Mouse (Mus musculus) kidney, embryonic 14.5 days (tissue): ENCODE measurements around the gene 1700010I14Rik. TPM values are rescaled to one million over a fixed set of nuclear protein-coding genes. Genes with fewer than 3 reads are reported as not detected.

Experiments used
- ATAC-seq: fragments of 200-750 bp; cut with Nextera tagmentation; 2 replicates; pipeline ENCODE4 v1.8.0; 2017; ENCODE audit warnings: moderate number of reproducible peaks, mild to moderate bottlenecking, moderate TSS enrichment, moderate library complexity; ENCODE audit not compliant: low FRiP score, low TSS enrichment
- H3K27ac ChIP-seq: fragments of 300-500 bp; sonication (generic); 2 replicates; pipeline ENCODE4 v1.5.1; 2014; ENCODE audit warnings: low read depth, mild to moderate bottlenecking, low read length, moderate library complexity, mixed read lengths
- H3K27me3 ChIP-seq: fragments of 300-500 bp; sonication (generic); 2 replicates; pipeline ENCODE4 v1.6.1; 2014; ENCODE audit warnings: mild to moderate bottlenecking, low read length; ENCODE audit not compliant: control insufficient read depth, insufficient read depth
- H3K36me3 ChIP-seq: fragments of 300-500 bp; sonication (generic); 2 replicates; pipeline ENCODE4 v1.6.1; 2014; ENCODE audit warnings: low read length, mixed read lengths; ENCODE audit not compliant: control insufficient read depth, insufficient read depth
- H3K4me1 ChIP-seq: fragments of 300-500 bp; sonication (generic); 2 replicates; pipeline ENCODE4 v1.6.1; 2014; ENCODE audit warnings: low read length, mixed read lengths; ENCODE audit not compliant: control insufficient read depth, insufficient read depth
- H3K4me2 ChIP-seq: fragments of 300-500 bp; sonication (generic); replicated peaks from 2 replicates; pipeline ENCODE4 v1.6.1; 2014; ENCODE audit warnings: low read depth, mild to moderate bottlenecking, low read length
- H3K4me3 ChIP-seq: fragments of 300-500 bp; sonication (generic); 2 replicates; pipeline ENCODE4 v1.5.1; 2014; ENCODE audit warnings: mild to moderate bottlenecking, low read length
- H3K9ac ChIP-seq: fragments of 300-500 bp; sonication (generic); 2 replicates; pipeline ENCODE4 v1.6.1; 2014; ENCODE audit warnings: low read depth, mild to moderate bottlenecking, low read length, moderate library complexity
- H3K9me3 ChIP-seq: fragments of 300-500 bp; sonication (generic); 2 replicates; pipeline ENCODE4 v1.6.1; 2016; ENCODE audit warnings: low read length; ENCODE audit not compliant: control insufficient read depth
- WGBS: fragments of 180-500 bp; shearing (Covaris S2); extraction: QIAGEN DNeasy Blood & Tissue Kit; methylation state at CpG from one replicate; pipeline ENCODE4 v1.1.7; 2014; 5-methylcytosine and 5-hydroxymethylcytosine counted together
- polyA plus RNA-seq: library from polyadenylated mRNA; unstranded; fragments of >200 nt; fragmentation: Nextera tagmentation; extraction: Ambion mirVana; gene quantifications from 2 replicates; pipeline ENCODE4 v1.2.1, GENCODE M21; 2014

Gene 1700010I14Rik
- 2.5 and 2.8 TPM in 2 replicates for polyA plus RNA-seq

GRCm38 (mm10) chr17:8988119-8988807 lies at the start of gene 1700010I14Rik:
Gene 1700010I14Rik, plus strand, starts transcription at chr17:8988333.
- WGBS: 5% methylated on average over 13 of the region's 13 CpGs
- H3K9ac ChIP-seq: no peak within 1 kb of the TSS
- no peaks in the 10 kb centered on the region for H3K27me3 ChIP-seq
- H3K27ac ChIP-seq: no peak within 1 kb of the TSS
- H3K4me2 ChIP-seq: peak within 1 kb of the TSS; percentile 44
- H3K4me1 ChIP-seq: no peaks in the 10 kb centered on the region
- H3K36me3 ChIP-seq: no peaks in the 10 kb centered on the region
- peak within 1 kb of the TSS; percentile 33 for H3K4me3 ChIP-seq
- no peaks in the 10 kb centered on the region for H3K9me3 ChIP-seq
- ATAC-seq: peak; percentile 51

GRCm38 (mm10) chr17:8951588-8951987 lies 36.5 kb upstream of the 1700010I14Rik start:
- WGBS: 81% methylated on average over 5 of the region's 5 CpGs
- no peaks in the 10 kb centered on the region; the same call in 1 of the 2 replicates for H3K9me3 ChIP-seq
- ATAC-seq: no peak

DNA sequence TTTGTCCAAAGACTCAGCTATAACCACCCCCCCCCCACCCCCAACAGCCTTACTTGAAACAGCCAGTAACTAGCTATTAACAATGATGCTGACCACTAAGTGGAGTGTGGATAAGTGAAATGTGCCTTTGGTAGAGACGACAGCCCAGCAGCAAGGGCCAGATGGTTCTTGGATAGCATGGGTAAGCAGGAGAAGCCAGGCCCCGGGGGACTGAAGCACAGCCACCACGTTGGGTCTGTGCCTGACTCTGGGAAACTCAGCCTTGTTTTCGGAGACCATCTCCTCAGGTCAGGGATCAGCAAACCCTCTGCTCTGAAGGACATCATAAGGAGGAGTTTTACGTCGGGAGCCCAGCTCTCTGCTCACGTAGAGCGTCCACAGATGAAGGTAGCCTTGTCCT lies 35.2 kb upstream of the 1700010I14Rik start:
- H3K27ac ChIP-seq: no peak overlapping the region
- 83% methylated on average over 8 of the region's 8 CpGs for WGBS
- no peaks in the 10 kb centered on the region for H3K4me1 ChIP-seq
- no peaks in the 10 kb centered on the region for H3K27me3 ChIP-seq
- no peak overlapping the region for H3K9ac ChIP-seq
- H3K9me3 ChIP-seq: no peaks in the 10 kb centered on the region; the same call in 1 of the 2 replicates
- no peak overlapping the region for H3K4me2 ChIP-seq
- no peaks in the 10 kb centered on the region for H3K36me3 ChIP-seq
- no peak overlapping the region for H3K4me3 ChIP-seq
- no peak for ATAC-seq

More at GRCm38 (mm10) chr17:8951588-8951987, 36.5 kb upstream of the 1700010I14Rik start:
- Histone ChIP-seq H3K4me3 (no peak overlapping the region), H3K36me3 (no peaks in the 10 kb centered on the region), H3K27me3 (no peaks in the 10 kb centered on the region), H3K4me1 (no peaks in the 10 kb centered on the region), H3K9ac (no peak overlapping the region), H3K4me2 (no peak overlapping the region), H3K27ac (no peak overlapping the region)

DNA sequence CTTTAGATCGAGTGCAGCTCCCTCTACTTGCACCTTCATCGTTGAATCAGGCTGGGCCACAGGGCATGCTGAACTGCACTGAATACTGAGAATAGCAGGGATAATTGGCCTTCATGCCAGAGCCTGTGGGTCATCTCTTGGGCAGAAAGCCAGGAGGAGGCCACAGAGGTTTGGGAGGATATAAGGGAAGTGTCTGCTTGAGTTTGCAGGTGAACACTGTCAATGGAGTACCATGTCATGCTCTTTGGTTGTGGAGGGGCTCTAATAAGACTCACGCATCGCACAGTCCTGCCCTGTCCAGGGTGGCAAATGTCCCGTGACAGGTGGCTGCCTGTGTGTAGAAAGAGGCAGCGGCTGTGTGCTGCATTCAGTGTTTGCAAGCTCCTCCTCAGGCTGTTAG lies 30.0 kb upstream of the 1700010I14Rik start:
- Histone ChIP-seq H3K36me3 (no peaks in the 10 kb centered on the region), H3K9ac (no peak overlapping the region), H3K9me3 (no peaks in the 10 kb centered on the region), H3K27me3 (no peaks in the 10 kb centered on the region), H3K4me3 (no peak overlapping the region), H3K4me2 (no peak overlapping the region), H3K27ac (no peak overlapping the region), H3K4me1 (no peaks in the 10 kb centered on the region)
- WGBS: 84% methylated on average over 6 of the region's 6 CpGs
- no peak for ATAC-seq

GRCm38 (mm10) chr17:8960386-8960785 lies 27.7 kb upstream of the 1700010I14Rik start:
- H3K27me3 ChIP-seq: no peaks in the 10 kb centered on the region

DNA sequence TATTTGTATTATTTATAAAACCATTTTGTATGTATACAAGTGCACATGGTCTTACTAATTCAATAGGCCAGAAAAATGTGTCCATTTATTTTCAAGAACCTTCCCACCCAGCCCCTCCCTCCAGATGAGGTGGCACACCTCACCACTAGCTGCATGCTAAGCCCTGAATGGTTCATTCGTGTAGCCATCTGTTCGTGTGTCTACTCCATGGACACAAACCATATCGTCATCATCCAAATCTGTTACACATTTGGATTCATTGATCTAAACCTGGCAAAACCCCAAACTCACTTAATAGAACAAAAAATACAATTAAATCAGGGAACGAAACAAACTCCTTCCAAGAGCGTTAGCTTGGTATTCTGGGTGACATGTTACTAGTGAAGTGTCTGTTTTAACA lies 27.0 kb upstream of the 1700010I14Rik start:
- Histone ChIP-seq H3K9ac (no peak overlapping the region), H3K9me3 (no peaks in the 10 kb centered on the region), H3K27ac (no peak overlapping the region), H3K4me1 (no peaks in the 10 kb centered on the region), H3K36me3 (no peaks in the 10 kb centered on the region), H3K4me2 (no peak overlapping the region), H3K4me3 (no peak overlapping the region), H3K27me3 (no peaks in the 10 kb centered on the region)
- 92% methylated on average over 5 of the region's 5 CpGs for WGBS
- no peak for ATAC-seq

More at GRCm38 (mm10) chr17:8960386-8960785, 27.7 kb upstream of the 1700010I14Rik start:
- Histone ChIP-seq H3K9me3 (no peaks in the 10 kb centered on the region), H3K4me3 (no peak overlapping the region), H3K27ac (no peak overlapping the region), H3K9ac (no peak overlapping the region), H3K36me3 (no peaks in the 10 kb centered on the region), H3K4me2 (no peak overlapping the region), H3K4me1 (no peaks in the 10 kb centered on the region)
- no peak for ATAC-seq
- 91% methylated on average over 4 of the region's 4 CpGs for WGBS

GRCm38 (mm10) chr17:8961644-8962043 lies 26.5 kb upstream of the 1700010I14Rik start:
- Histone ChIP-seq H3K27me3 (no peaks in the 10 kb centered on the region), H3K9me3 (no peaks in the 10 kb centered on the region), H3K27ac (no peak overlapping the region), H3K36me3 (no peaks in the 10 kb centered on the region), H3K4me2 (no peak overlapping the region), H3K4me1 (no peaks in the 10 kb centered on the region), H3K9ac (no peak overlapping the region), H3K4me3 (no peak overlapping the region)
- no peak for ATAC-seq
- WGBS: 69% methylated on average over 14 of the region's 14 CpGs

DNA sequence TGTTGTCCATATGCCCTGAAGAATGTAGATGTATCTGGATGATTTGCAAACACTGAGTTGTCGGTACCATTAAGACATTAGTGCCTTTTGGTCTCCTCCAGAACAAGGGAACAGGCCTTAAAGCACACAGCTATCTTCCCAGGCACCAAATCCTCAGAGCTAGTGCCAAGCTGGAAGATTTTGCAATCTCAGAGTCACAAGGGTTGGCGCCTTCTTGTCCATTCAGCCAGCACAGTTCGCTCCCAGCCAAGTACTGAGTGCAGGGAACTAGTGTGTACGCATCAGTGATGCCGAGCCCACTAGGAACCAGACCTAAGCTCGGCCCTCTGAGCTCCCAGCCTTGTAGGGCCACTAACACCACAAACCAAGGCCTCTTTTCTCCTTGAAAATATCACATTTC lies 23.0 kb upstream of the 1700010I14Rik start:
- Histone ChIP-seq H3K36me3 (no peaks in the 10 kb centered on the region), H3K4me2 (no peak overlapping the region), H3K4me1 (no peaks in the 10 kb centered on the region), H3K27me3 (no peaks in the 10 kb centered on the region), H3K27ac (no peak overlapping the region), H3K9me3 (no peaks in the 10 kb centered on the region), H3K4me3 (no peak overlapping the region), H3K9ac (no peak overlapping the region)
- ATAC-seq: no peak
- 90% methylated on average over 6 of the region's 6 CpGs for WGBS

GRCm38 (mm10) chr17:8972152-8972854 lies 15.8 kb upstream of the 1700010I14Rik start:
- Histone ChIP-seq H3K9me3 (no peaks in the 10 kb centered on the region), H3K4me1 (0 out of 2 replicates have a peak, but pooled peaks cover 7% of the 10 kb centered on the region), H3K27me3 (no peaks in the 10 kb centered on the region), H3K36me3 (no peaks in the 10 kb centered on the region), H3K4me3 (no peak overlapping the region), H3K4me2 (no peak overlapping the region), H3K27ac (no peak overlapping the region), H3K9ac (no peak overlapping the region)
- 19% methylated on average over 12 of the region's 12 CpGs for WGBS
- no peak for ATAC-seq
